Mouse (Mus musculus): ENCODE measurements around the gene Prss23. TPM values are rescaled to one million over a fixed set of nuclear protein-coding genes. Genes with fewer than 3 reads are reported as not detected.

Prss23 gene
- total and polyA plus RNA-seq, 3 experiments = not detected

DNA sequence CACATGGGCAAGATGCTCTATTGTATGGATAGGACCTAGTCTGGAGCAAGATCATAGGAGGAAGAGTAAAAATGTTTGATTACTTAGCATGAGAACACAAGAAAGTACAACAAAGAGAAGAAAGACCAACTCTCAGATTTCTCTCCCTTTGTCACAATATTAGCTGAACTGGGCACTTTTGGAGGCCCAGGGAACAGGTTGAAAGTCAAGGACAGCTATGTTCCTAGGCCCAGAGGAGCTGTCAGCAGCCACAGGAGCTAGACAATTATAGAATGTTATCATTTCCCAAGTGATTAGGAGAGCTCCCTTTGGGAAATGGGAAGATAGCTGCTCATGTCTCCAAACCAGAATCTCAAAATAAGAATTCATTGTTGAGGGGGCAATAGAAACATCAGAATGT is 66.1 kb downstream of the Prss23 start (continued):
- no peak for TF ChIP-seq CTCF (IDR thresholded peaks at IDR 0.05 in 2 of 3, conservative IDR thresholded peaks at IDR 0.05 in 1 of 3; ENCODE audit: control insufficient read depth in 1 of 3, insufficient read depth in 1 of 3, low read depth in 2 of 3, low read length in 3 of 3, poor library complexity in 1 of 3, severe bottlenecking in 1 of 3)
- TF ChIP-seq POLR2AphosphoS2 (IDR thresholded peaks at IDR 0.05; ENCODE audit: low read length) = no peak
- no peak for TF ChIP-seq TCF12 (IDR thresholded peaks at IDR 0.05; ENCODE audit: low read depth, low read length)
- no peak for TF ChIP-seq GATA1 (IDR thresholded peaks at IDR 0.05; ENCODE audit: low read depth, low read length)

DNA sequence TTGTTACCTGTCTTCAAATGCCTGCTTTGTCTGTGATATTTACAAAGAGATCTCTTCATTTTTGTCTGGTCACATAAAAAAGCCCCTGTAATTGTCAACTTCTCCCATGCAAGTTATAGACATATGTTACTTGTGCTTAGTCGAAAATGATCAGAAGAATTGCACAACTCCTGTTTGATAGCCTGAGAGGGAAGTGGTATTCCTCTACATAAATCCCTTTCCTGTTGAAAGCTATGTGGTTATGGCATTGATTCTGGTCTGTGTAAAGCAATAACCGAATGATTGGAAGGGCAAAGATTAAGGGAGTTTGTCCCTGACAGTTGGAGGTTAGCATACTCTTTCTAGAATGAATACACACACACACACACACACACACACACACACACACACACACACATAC is 67.3 kb downstream of the Prss23 start:
- Histone ChIP-seq H3K4me1 (ENCODE audit: control insufficient read depth in 1 of 2, insufficient read depth in 2 of 2, low read length in 2 of 2) (no peaks in the 10 kb centered on the region), H3K79me2 (ENCODE audit: control insufficient read depth, insufficient read depth, low read length, poor library complexity) (no peaks in the 10 kb centered on the region; the same call in 1 of the 2 replicates), H3K4me3 (ENCODE audit: control insufficient read depth in 1 of 2, insufficient read depth in 1 of 2, low read depth in 2 of 2, low read length in 2 of 2) (no peak overlapping the region), H3K9ac (ENCODE audit: control insufficient read depth, low read depth, low read length, poor library complexity, severe bottlenecking) (no peak overlapping the region), H3K9me3 (replicated peaks; ENCODE audit: insufficient read depth, low read length) (no peaks in the 10 kb centered on the region), H3K36me3 (ENCODE audit: control insufficient read depth in 1 of 2, insufficient read depth in 2 of 2, low read length in 2 of 2) (no peaks in the 10 kb centered on the region), H3K27ac (ENCODE audit: control insufficient read depth, low read depth, low read length) (no peak overlapping the region), H3K27me3 (ENCODE audit: control insufficient read depth in 1 of 2, insufficient read depth in 2 of 2, low read length in 2 of 2) (no peaks in the 10 kb centered on the region)
- no peak for DNase-seq (ENCODE audit: low read depth, low spot score)
- TF ChIP-seq MEF2A (IDR thresholded peaks at IDR 0.05; ENCODE audit: extremely low read depth, insufficient replicate concordance, low read depth, low read length, poor library complexity, severe bottlenecking) (no peak), KAT2A (conservative IDR thresholded peaks at IDR 0.05; ENCODE audit: low read depth, low read length) (no peak), POLR2AphosphoS5 (IDR thresholded peaks at IDR 0.05; ENCODE audit: borderline replicate concordance, low read depth, low read length) (no peak), POLR2A (IDR thresholded peaks at IDR 0.05; ENCODE audit: control insufficient read depth in 1 of 2, insufficient read depth in 1 of 2, low read depth in 1 of 2, low read length in 2 of 2, poor library complexity in 1 of 2) (no peak), USF1 (IDR thresholded peaks at IDR 0.05; ENCODE audit: low read depth, low read length) (no peak), SMC3 (IDR thresholded peaks at IDR 0.05; ENCODE audit: low read depth, low read length) (no peak), EP300 (IDR thresholded peaks at IDR 0.05; ENCODE audit: low read depth in 1 of 2, low read length in 2 of 2) (no peak), UBTF (IDR thresholded peaks at IDR 0.05; ENCODE audit: borderline replicate concordance, insufficient read depth, low read depth, low read length) (no peak), ZC3H11A (IDR thresholded peaks at IDR 0.05; ENCODE audit: low read depth, low read length) (no peak), CHD2 (IDR thresholded peaks at IDR 0.05; ENCODE audit: low read length) (no peak), ELF1 (IDR thresholded peaks at IDR 0.05; ENCODE audit: low read depth, low read length) (no peak), MXI1 (IDR thresholded peaks at IDR 0.05; ENCODE audit: low read depth, low read length) (no peak), MYB (IDR thresholded peaks at IDR 0.05; ENCODE audit: low read depth, low read length) (no peak)

Other genes with a start within 250 kb of the Prss23 start
- gene Tmem135, start 123.0 kb downstream of the Prss23 start, total RNA-seq (2012; rRNA removed) = 7.4 and 8.8 TPM in 2 replicates
- gene Tmem135, start 123.0 kb downstream of the Prss23 start, polyA plus RNA-seq (2012; ENCODE audit: insufficient read depth in 1 of 2, insufficient read length in 2 of 2, low read depth in 1 of 2, low replicate concordance in 2 of 2, missing spikeins in 1 of 2) = 10 to 100 TPM in 1 of 2 experiments, not detected in 1; 33.9 TPM
- 0.08 and 0.13 TPM in 2 replicates for gene Fzd4, start 122.8 kb downstream of the Prss23 start, total RNA-seq (2012; rRNA removed)
- gene Fzd4, start 122.8 kb downstream of the Prss23 start, polyA plus RNA-seq (2012; ENCODE audit: insufficient read depth in 1 of 2, insufficient read length in 2 of 2, low read depth in 1 of 2, low replicate concordance in 2 of 2, missing spikeins in 1 of 2) = 1 to 10 TPM in 1 of 2 experiments, not detected in 1; 1.1 TPM
- gene Me3, start 105.2 kb upstream of the Prss23 start, total RNA-seq (2012; rRNA removed) = not detected in 2 replicates
- under 1 TPM in 1 of 2 experiments, not detected in 1; 0.35 TPM for gene Me3, start 105.2 kb upstream of the Prss23 start, polyA plus RNA-seq (2012; ENCODE audit: insufficient read depth in 1 of 2, insufficient read length in 2 of 2, low read depth in 1 of 2, low replicate concordance in 2 of 2, missing spikeins in 1 of 2)

Measured in MEL (cell line).